Mouse (Mus musculus) hindbrain, embryonic 11.5 days (tissue): ENCODE results near the gene Ccnc. TPM values are rescaled to one million over a fixed set of nuclear protein-coding genes. Genes with fewer than 3 reads are reported as not detected.

Experiments used
- polyA plus RNA-seq: library from polyadenylated mRNA; unstranded; fragments of >200 nt; fragmentation: Nextera tagmentation; extraction: Ambion mirVana; gene quantifications from 2 replicates; pipeline ENCODE4 v1.2.1, GENCODE M21; 2014

Gene Ccnc
- polyA plus RNA-seq, 1 experiment from 2014 or later = 86.3 TPM

Other genes starting within 250 kb of the Ccnc start
- gene Prdm13, start 41.7 kb upstream of the Ccnc start, polyA plus RNA-seq = 8.1 and 8.2 TPM in 2 replicates
- 14.3 and 17.4 TPM in 2 replicates for gene Usp45, start 39.5 kb downstream of the Ccnc start, polyA plus RNA-seq
- gene Tstd3, start 39.5 kb downstream of the Ccnc start, polyA plus RNA-seq = 29.3 and 32.0 TPM in 2 replicates
- gene Pnisr, start 119.9 kb downstream of the Ccnc start, polyA plus RNA-seq = 177 and 209 TPM in 2 replicates
- 11.7 and 12.5 TPM in 2 replicates for gene Coq3, start 152.0 kb downstream of the Ccnc start, polyA plus RNA-seq
- gene Faxc, start 203.6 kb downstream of the Ccnc start, polyA plus RNA-seq = 19.0 and 24.8 TPM in 2 replicates